Mouse (Mus musculus) embryonic facial prominence, embryonic 11.5 days (tissue): ENCODE measurements around the gene Gm9844. TPM values are rescaled to one million over a fixed set of nuclear protein-coding genes. Genes with fewer than 3 reads are reported as not detected.

Source experiments
- ATAC-seq: fragments of 200-750 bp; cut with Nextera tagmentation; replicated peaks from 2 replicates; pipeline ENCODE4 v1.8.0; 2017; ENCODE audit warnings: low read depth; ENCODE audit not compliant: insufficient number of reproducible peaks, low FRiP score, low TSS enrichment
- DNase-seq: peaks from one replicate; pipeline ENCODE4 v3.0.0-alpha.2; 2015; ENCODE audit warnings: low spot score
- H3K27ac ChIP-seq: fragments of 300-500 bp; sonication (generic); replicated peaks from 2 replicates; pipeline ENCODE4 v1.5.1; 2014; ENCODE audit warnings: mild to moderate bottlenecking, low read depth, low read length, control low read depth
- H3K27me3 ChIP-seq: fragments of 300-500 bp; sonication (generic); 2 replicates; pipeline ENCODE4 v1.6.1; 2014; ENCODE audit warnings: mild to moderate bottlenecking, low read length, moderate library complexity, mixed read lengths; ENCODE audit not compliant: control insufficient read depth, insufficient read depth
- H3K36me3 ChIP-seq: fragments of 300-500 bp; sonication (generic); replicated peaks from 2 replicates; pipeline ENCODE4 v1.6.1; 2014; ENCODE audit warnings: low read depth, mild to moderate bottlenecking, low read length, moderate library complexity, mixed read lengths; ENCODE audit not compliant: control insufficient read depth, insufficient read depth
- H3K4me1 ChIP-seq: fragments of 300-500 bp; sonication (generic); 2 replicates; pipeline ENCODE4 v1.6.1; 2014; ENCODE audit warnings: low read length, mixed read lengths; ENCODE audit not compliant: control insufficient read depth, insufficient read depth
- H3K4me2 ChIP-seq: fragments of 300-500 bp; sonication (generic); 2 replicates; pipeline ENCODE4 v1.6.1; 2014; ENCODE audit warnings: low read depth, mild to moderate bottlenecking, control low read depth, low read length, moderate library complexity
- H3K4me3 ChIP-seq: fragments of 300-500 bp; sonication (generic); 2 replicates; pipeline ENCODE4 v1.5.1; 2014; ENCODE audit warnings: low read depth, low read length, control low read depth
- H3K9ac ChIP-seq: fragments of 300-500 bp; sonication (generic); replicated peaks from 2 replicates; pipeline ENCODE4 v1.6.1; 2014; ENCODE audit warnings: mild to moderate bottlenecking, control low read depth, low read length
- H3K9me3 ChIP-seq: fragments of 300-500 bp; sonication (generic); replicated peaks from 2 replicates; pipeline ENCODE4 v1.6.1; 2016; ENCODE audit warnings: mild to moderate bottlenecking, low read length, inconsistent platforms, mixed read lengths; ENCODE audit not compliant: control insufficient read depth
- WGBS: fragments of 180-500 bp; shearing (Covaris S2); extraction: QIAGEN DNeasy Blood & Tissue Kit; methylation state at CpG from one replicate; pipeline ENCODE4 v1.1.7; 2014; 5-methylcytosine and 5-hydroxymethylcytosine counted together
- polyA plus RNA-seq: library from polyadenylated mRNA; unstranded; fragments of >200 nt; fragmentation: Nextera tagmentation; extraction: Ambion mirVana; gene quantifications from 2 replicates; pipeline ENCODE4 v1.2.1, GENCODE M21; 2014

The Gm9844 gene
- polyA plus RNA-seq, 1 experiment from 2014 or later, result 26.5 TPM

DNA sequence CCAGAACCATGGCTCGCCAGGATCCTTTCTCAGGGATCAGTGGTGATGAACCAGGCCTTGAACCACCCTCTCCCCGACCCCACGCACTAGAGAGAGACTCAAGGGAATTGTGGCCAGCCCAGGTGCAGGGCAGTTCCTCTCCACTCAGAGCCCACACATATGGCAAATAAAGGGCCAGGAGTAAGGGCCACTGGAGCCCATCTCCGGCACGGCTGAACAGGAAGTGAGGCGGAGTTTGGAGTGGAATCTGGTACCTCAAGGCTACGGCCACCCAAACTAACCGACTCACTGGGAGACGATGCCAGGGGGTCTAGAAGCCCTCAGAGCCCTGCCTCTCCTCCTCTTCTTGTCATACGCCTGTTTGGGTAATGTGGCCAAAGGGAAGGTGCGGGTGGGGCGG, 35.2 kb downstream of the Gm9844 start, which contains the start of gene Cd79a:
Gene Cd79a, plus strand, starts transcription at position 158 of the 400 bp plus-strand sequence.
- no peaks in the 10 kb centered on the region for H3K9me3 ChIP-seq
- no peak for DNase-seq
- H3K27me3 ChIP-seq, result no peaks in the 10 kb centered on the region
- WGBS, result 67% methylated on average over 12 of the region's 12 CpGs
- no peaks in the 10 kb centered on the region for H3K4me1 ChIP-seq
- no peak within 1 kb of the TSS for H3K4me3 ChIP-seq
- H3K9ac ChIP-seq, result no peak within 1 kb of the TSS
- H3K27ac ChIP-seq, result no peak within 1 kb of the TSS
- H3K36me3 ChIP-seq, result no peaks in the 10 kb centered on the region; the same call in 1 of the 2 replicates
- H3K4me2 ChIP-seq, result no peak within 1 kb of the TSS
- no peak for ATAC-seq

DNA sequence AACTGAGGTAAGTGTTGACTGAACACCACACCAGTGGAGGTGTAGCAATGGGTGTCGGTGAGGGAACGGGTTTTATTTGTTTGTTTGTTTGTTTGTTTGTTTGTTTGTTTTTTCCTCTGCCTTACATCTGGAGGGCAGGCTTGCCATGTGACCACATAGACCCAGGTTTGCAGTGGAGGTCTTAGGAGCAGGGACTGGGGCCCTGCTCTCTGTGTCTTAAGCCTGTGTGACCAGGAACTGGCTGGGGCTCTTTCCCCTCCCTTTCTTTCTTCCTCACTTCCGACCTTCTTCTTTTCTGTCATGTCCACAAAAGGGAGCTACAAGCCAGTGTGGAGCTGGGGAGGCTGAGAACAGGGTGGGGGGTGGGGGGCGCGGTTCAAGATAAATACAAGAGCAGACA, 35.9 kb downstream of the Gm9844 start:
- H3K4me2 ChIP-seq, result no peak overlapping the region
- ATAC-seq (no peak), DNase-seq (no peak)
- no peaks in the 10 kb centered on the region; the same call in 1 of the 2 replicates for H3K36me3 ChIP-seq
- WGBS, result 88% methylated on average over 5 of the region's 5 CpGs
- no peak overlapping the region for H3K9ac ChIP-seq
- no peak overlapping the region for H3K27ac ChIP-seq
- H3K4me1 ChIP-seq, result no peaks in the 10 kb centered on the region
- H3K4me3 ChIP-seq, result no peak overlapping the region
- no peaks in the 10 kb centered on the region for H3K9me3 ChIP-seq
- no peaks in the 10 kb centered on the region for H3K27me3 ChIP-seq

DNA sequence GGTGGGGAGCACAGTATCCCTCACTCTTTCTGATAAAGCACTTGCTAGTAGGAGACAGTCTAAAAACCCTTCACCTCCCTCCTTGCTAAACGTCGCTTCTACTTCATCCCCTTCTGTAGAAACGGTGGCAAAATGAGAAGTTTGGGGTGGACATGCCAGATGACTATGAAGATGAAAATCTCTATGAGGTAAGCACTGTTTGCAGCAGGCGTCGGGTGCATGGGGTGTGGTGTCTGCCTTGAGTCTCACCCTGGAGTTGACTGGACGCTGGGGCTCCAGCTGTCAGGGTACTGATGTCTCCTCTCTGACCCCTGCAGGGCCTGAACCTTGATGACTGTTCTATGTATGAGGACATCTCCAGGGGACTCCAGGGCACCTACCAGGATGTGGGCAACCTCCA, 39.1 kb downstream of the Gm9844 start:
- H3K4me1 ChIP-seq, result no peaks in the 10 kb centered on the region
- 81% methylated on average over 6 of the region's 6 CpGs for WGBS
- no peak overlapping the region for H3K27ac ChIP-seq
- no peak for DNase-seq
- no peak overlapping the region for H3K4me2 ChIP-seq
- no peak overlapping the region for H3K9ac ChIP-seq
- no peak overlapping the region for H3K4me3 ChIP-seq
- no peaks in the 10 kb centered on the region for H3K27me3 ChIP-seq
- no peaks in the 10 kb centered on the region for H3K9me3 ChIP-seq
- ATAC-seq, result no peak
- no peaks in the 10 kb centered on the region for H3K36me3 ChIP-seq

DNA sequence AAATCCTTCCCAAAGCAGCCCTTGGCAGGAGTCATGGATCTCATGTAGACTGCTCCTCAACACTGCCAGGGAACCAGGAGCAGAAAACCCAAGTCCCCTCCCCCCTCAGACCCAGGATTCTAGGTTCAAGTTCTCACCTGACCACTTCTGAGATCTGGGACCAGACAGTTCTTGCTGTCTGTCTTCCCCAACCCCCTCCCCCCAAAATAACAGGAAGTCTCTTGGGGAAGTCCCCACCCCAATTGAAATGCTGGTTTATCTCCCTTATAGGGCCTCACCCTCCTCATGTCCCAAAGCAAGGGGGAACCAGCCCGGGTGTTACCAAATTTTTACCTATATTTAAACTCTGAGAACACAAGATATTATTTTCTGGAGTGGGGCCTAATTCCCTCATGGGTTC, 39.8 kb downstream of the Gm9844 start:
- Histone ChIP-seq H3K27ac (no peak overlapping the region), H3K9me3 (no peaks in the 10 kb centered on the region), H3K4me2 (no peak overlapping the region), H3K4me3 (no peak overlapping the region), H3K4me1 (no peaks in the 10 kb centered on the region), H3K27me3 (no peaks in the 10 kb centered on the region), H3K9ac (no peak overlapping the region), H3K36me3 (no peaks in the 10 kb centered on the region)
- ATAC-seq (no peak), DNase-seq (no peak)
- 91% methylated on average over 1 of the region's 1 CpGs for WGBS

DNA sequence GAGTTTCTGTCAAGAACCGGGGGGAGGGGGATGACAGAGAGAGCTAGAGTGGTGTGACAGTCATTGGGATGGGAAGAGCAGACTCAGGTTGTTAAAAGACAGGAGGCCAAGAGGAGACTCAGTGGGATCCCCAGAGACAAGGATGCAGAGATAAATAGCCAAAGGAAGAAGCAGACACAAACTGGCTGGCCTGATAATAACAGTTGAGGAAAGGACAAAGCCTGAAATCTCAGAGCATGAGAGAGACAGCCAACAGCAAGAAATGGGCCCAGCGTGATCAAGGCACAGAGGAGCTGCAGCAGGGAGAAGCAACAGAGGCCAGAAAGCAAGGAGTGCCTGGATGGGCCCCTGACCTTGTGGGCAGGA, 40.2 kb downstream of the Gm9844 start:
- H3K4me1 ChIP-seq, result peaks cover 3% of the 10 kb centered on the region; the same call in 1 of the 2 replicates
- peak overlapping the region; percentile 53 for H3K27ac ChIP-seq
- no peaks in the 10 kb centered on the region for H3K36me3 ChIP-seq
- H3K27me3 ChIP-seq, result no peaks in the 10 kb centered on the region
- no peaks in the 10 kb centered on the region for H3K9me3 ChIP-seq
- H3K4me2 ChIP-seq, result peak overlapping the region; percentile 56
- no peak for DNase-seq
- H3K4me3 ChIP-seq, result peak overlapping the region; percentile 52
- WGBS, result 55% methylated on average over 2 of the region's 2 CpGs
- no peak for ATAC-seq
- peak overlapping the region; percentile 72 for H3K9ac ChIP-seq

DNA sequence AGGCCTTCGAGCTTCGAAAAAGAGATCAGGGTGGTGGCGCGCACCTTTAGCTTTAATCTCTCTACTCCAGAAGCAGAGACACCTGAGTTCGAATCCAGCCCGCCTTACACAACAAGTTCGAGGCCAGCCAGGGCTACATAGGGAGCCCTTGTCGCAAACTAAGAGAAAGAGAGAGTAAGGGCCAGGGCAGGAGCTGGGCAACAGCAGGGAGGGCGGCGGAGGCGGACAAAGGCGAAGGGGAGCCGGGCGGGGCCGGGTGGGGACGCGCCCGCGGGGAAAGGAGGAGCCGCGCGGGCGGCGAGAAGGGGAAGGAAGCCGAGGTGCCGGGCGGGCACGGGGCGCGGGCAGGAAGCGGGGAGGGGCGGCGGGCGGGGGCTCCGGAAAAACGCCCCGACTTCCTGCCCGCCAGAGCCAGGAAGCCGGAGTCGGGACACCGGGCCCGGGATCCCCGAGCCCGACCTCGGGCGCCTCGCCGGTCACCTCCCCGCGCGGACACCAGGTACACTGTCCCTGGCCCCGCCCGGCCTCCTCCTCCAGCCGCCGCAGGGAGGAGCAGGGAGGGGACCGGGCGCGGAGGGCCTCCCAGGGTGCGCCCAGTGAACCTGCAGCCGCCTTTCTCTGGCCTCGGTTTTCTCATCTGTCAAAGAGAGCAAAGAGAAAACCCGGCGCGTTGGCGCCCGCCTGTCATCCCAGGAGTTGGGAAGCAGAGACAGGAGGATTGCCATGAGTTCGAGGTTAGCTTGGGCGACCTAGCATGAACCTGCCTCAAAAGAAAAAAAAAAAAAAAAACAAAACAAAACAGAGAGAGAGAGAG, 40.8 kb downstream of the Gm9844 start, which contains the start of gene Arhgef1:
Gene Arhgef1, plus strand, starts transcription at position 283 of the 814 bp plus-strand sequence.
- WGBS, result 7% methylated on average over 45 of the region's 68 CpGs

DNA sequence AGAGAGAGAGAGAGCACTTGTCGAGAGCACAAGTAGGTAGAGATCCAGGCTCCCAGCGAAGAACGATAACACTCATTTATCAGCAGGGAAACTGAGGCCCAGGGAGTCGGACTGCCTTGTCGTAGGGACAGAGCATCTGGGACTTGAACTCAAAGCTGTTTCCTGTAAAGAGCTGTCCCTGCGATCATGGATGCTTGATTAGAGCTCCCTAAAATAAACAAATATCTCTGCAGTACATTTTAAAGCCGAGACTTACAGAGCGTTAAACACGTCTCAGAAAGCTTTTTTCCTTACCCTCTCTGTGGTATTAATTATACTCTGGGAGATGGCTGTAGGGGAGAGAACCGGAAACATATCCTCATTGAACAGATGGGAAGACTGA, 41.4 kb downstream of the Gm9844 start:
- H3K4me2 ChIP-seq, result peak overlapping the region; percentile 56; the same call in 1 of the 2 replicates
- no peak overlapping the region for H3K27ac ChIP-seq
- peak overlapping the region; percentile 52 for H3K4me3 ChIP-seq
- H3K4me1 ChIP-seq, result peaks cover 7% of the 10 kb centered on the region; the same call in 1 of the 2 replicates
- ATAC-seq (no peak), DNase-seq (no peak)
- no peaks in the 10 kb centered on the region for H3K9me3 ChIP-seq
- H3K36me3 ChIP-seq, result no peaks in the 10 kb centered on the region
- 43% methylated on average over 10 of the region's 10 CpGs for WGBS
- H3K27me3 ChIP-seq, result no peaks in the 10 kb centered on the region
- H3K9ac ChIP-seq, result no peak overlapping the region

More for the DNA sequence above, 40.8 kb downstream of the Gm9844 start, which contains the start of gene Arhgef1:
- H3K4me2 ChIP-seq, result peak within 1 kb of the TSS; percentile 56
- peak; percentile 59 for DNase-seq
- H3K4me1 ChIP-seq, result peaks cover 7% of the 10 kb centered on the region; the same call in 1 of the 2 replicates
- H3K27me3 ChIP-seq, result no peaks in the 10 kb centered on the region
- peak within 1 kb of the TSS; percentile 52 for H3K4me3 ChIP-seq
- no peak for ATAC-seq
- no peaks in the 10 kb centered on the region for H3K36me3 ChIP-seq
- H3K27ac ChIP-seq, result peak within 1 kb of the TSS; percentile 53
- no peaks in the 10 kb centered on the region for H3K9me3 ChIP-seq
- peak within 1 kb of the TSS; percentile 72 for H3K9ac ChIP-seq

DNA sequence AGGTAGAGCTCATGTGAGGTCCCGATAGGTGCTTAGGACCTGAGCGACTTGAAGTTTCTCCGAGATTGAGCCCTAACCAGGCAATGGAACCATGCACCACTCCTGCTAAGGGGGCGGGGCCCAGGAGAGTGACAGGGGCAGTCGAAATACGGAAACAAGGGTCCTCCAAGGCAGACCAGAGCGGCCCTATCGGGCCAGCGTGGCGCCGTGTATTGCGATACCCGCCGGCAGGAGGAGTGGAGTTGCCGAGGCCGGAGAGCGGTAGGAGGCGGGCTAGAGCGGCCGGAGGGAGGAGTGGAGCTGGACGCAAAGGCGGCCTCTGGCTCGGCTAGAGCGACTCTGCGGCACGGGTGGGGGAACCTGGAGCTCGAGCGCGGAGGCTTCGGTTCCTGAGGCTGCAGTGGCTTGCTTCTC, 42.1 kb downstream of the Gm9844 start:
- Histone ChIP-seq H3K4me2 (peak overlapping the region; percentile 68), H3K27me3 (no peaks in the 10 kb centered on the region), H3K9me3 (no peaks in the 10 kb centered on the region), H3K27ac (peak overlapping the region; percentile 29), H3K4me3 (peak overlapping the region; percentile 52), H3K4me1 (peaks cover 7% of the 10 kb centered on the region; the same call in 1 of the 2 replicates), H3K36me3 (no peaks in the 10 kb centered on the region), H3K9ac (peak overlapping the region; percentile 73)
- DNase-seq (peak; percentile 98), ATAC-seq (peak; percentile 96)
- under 1% methylated on average over 27 of the region's 30 CpGs for WGBS
